Mouse (Mus musculus): Measurements from ENCODE around the gene Cdh13.

GRCm38 (mm10) chr8:118284112-118285029 lies 838 bp downstream of the Cdh13 start:
- TF ChIP-seq POLR2A (IDR thresholded peaks at IDR 0.05; ENCODE audit: extremely low read depth, insufficient read depth, low read length) (no peak), CTCF (IDR thresholded peaks at IDR 0.05; ENCODE audit: extremely low read depth, insufficient read depth, low read length) (no peak)

All from cortical plate, adult 2 months (tissue).